Mouse (Mus musculus): ENCODE data around the gene Tmem236. TPM values are rescaled to one million over a fixed set of nuclear protein-coding genes. Genes with fewer than 3 reads are reported as not detected.

The Tmem236 gene
- total and polyA plus RNA-seq, 3 experiments: 0.05 TPM; not detected in 2

- Histone ChIP-seq H3K27me3 (replicated peaks) (no peaks in the 10 kb centered on the region), H3K9ac (ENCODE audit: insufficient read depth, low read depth) (no peak overlapping the region), H3K4me2 (ENCODE audit: insufficient read depth, low read depth, poor library complexity, severe bottlenecking) (no peak overlapping the region), H3K9me3 (replicated peaks; ENCODE audit: low read length) (no peaks in the 10 kb centered on the region), H3K4me3 (replicated peaks in 1 of 3; ENCODE audit: low read depth in 2 of 3, low read length in 2 of 3, poor library complexity in 1 of 3) (no peak overlapping the region), H3K79me2 (replicated peaks; ENCODE audit: control insufficient read depth, extremely low read depth, insufficient read depth, poor library complexity, severe bottlenecking) (no peaks in the 10 kb centered on the region), H3K36me3 (replicated peaks in 1 of 2; ENCODE audit: control insufficient read depth in 1 of 2, insufficient read depth in 1 of 2, low read length in 1 of 2) (peaks cover 0 to 22% of the 10 kb centered on the region in 2 experiments), H3K27ac (ENCODE audit: insufficient read depth, low read depth) (no peak overlapping the region), H3K4me1 (ENCODE audit: control insufficient read depth in 1 of 2, insufficient read depth in 2 of 2) (no peaks in the 10 kb centered on the region)
- dilution Hi-C loops (cut with MboI; ENCODE audit: extremely low pct_ligation_motif_present, extremely low pct_unique_long_range_greater_than_20kb, low sequenced_read_pairs): no loop called here
- in situ Hi-C loops (cut with MboI; ENCODE audit: low pct_ligation_motif_present, low pct_unique_long_range_greater_than_20kb, low sequenced_read_pairs): no loop called here
- TF ChIP-seq SMC3 (IDR thresholded peaks at IDR 0.05; ENCODE audit: low read depth, low read length): peak; percentile 6; the same call in 1 of the 2 replicates
- no peak for TF ChIP-seq CHD2 (IDR thresholded peaks at IDR 0.05; ENCODE audit: low read length)
- peak in 1 of 2 experiments; percentile 25; a peak in 2 of 4 replicates for TF ChIP-seq CTCF (conservative IDR thresholded peaks at IDR 0.05 in 1 of 2, IDR thresholded peaks at IDR 0.05 in 1 of 2; ENCODE audit: low read depth in 2 of 2, low read length in 2 of 2)
- peak; percentile 24 for TF ChIP-seq RAD21 (IDR thresholded peaks at IDR 0.05; ENCODE audit: low read depth, low read length)
- DNase-seq (ENCODE audit: extremely low read depth): no peak
Measured at GRCm38 (mm10) chr2:14159756-14160155, 14.6 kb upstream of the Tmem236 start.

GRCm38 (mm10) chr2:14164459-14165030 lies 9.8 kb upstream of the Tmem236 start:
- no peaks in the 10 kb centered on the region for H3K9me3 ChIP-seq (replicated peaks; ENCODE audit: low read length)
- DNase-seq (ENCODE audit: extremely low read depth): no peak
- no peak overlapping the region for H3K27ac ChIP-seq (ENCODE audit: insufficient read depth, low read depth)
- no peak overlapping the region for H3K9ac ChIP-seq (ENCODE audit: insufficient read depth, low read depth)
- no peaks in the 10 kb centered on the region for H3K36me3 ChIP-seq (replicated peaks in 1 of 2; ENCODE audit: control insufficient read depth in 1 of 2, insufficient read depth in 1 of 2, low read length in 1 of 2)
- no peak overlapping the region for H3K4me3 ChIP-seq (replicated peaks in 1 of 3; ENCODE audit: low read depth in 2 of 3, low read length in 2 of 3, poor library complexity in 1 of 3)
- no peaks in the 10 kb centered on the region for H3K79me2 ChIP-seq (replicated peaks; ENCODE audit: control insufficient read depth, extremely low read depth, insufficient read depth, poor library complexity, severe bottlenecking)
- TF ChIP-seq HCFC1 (IDR thresholded peaks at IDR 0.05; ENCODE audit: low read depth, low read length) (no peak), SMC3 (IDR thresholded peaks at IDR 0.05; ENCODE audit: low read depth, low read length) (no peak), MYC (IDR thresholded peaks at IDR 0.05; ENCODE audit: low read depth, low read length) (no peak), JUND (conservative IDR thresholded peaks at IDR 0.05; ENCODE audit: low read depth, low read length) (no peak), BHLHE40 (IDR thresholded peaks at IDR 0.05; ENCODE audit: low read depth, low read length) (no peak), ZC3H11A (IDR thresholded peaks at IDR 0.05; ENCODE audit: low read depth, low read length) (no peak)
- dilution Hi-C loops (cut with MboI; ENCODE audit: extremely low pct_ligation_motif_present, extremely low pct_unique_long_range_greater_than_20kb, low sequenced_read_pairs) (no loop called here), in situ Hi-C loops (cut with MboI; ENCODE audit: low pct_ligation_motif_present, low pct_unique_long_range_greater_than_20kb, low sequenced_read_pairs) (no loop called here)
- H3K4me2 ChIP-seq (ENCODE audit: insufficient read depth, low read depth, poor library complexity, severe bottlenecking): no peak overlapping the region
- no peaks in the 10 kb centered on the region for H3K27me3 ChIP-seq (replicated peaks)
- peaks cover 0 to 6% of the 10 kb centered on the region in 2 experiments; a peak in 2 of 4 replicates for H3K4me1 ChIP-seq (ENCODE audit: control insufficient read depth in 1 of 2, insufficient read depth in 2 of 2)

- H3K27me3 ChIP-seq (replicated peaks): no peaks in the 10 kb centered on the region
- H3K4me1 ChIP-seq (ENCODE audit: control insufficient read depth in 1 of 2, insufficient read depth in 2 of 2): peaks cover 0 to 6% of the 10 kb centered on the region in 2 experiments; a peak in 2 of 4 replicates
- H3K9ac ChIP-seq (ENCODE audit: insufficient read depth, low read depth): no peak overlapping the region
- no peak overlapping the region for H3K4me3 ChIP-seq (replicated peaks in 1 of 3; ENCODE audit: low read depth in 2 of 3, low read length in 2 of 3, poor library complexity in 1 of 3)
- dilution Hi-C loops (cut with MboI; ENCODE audit: extremely low pct_ligation_motif_present, extremely low pct_unique_long_range_greater_than_20kb, low sequenced_read_pairs) (no loop called here), in situ Hi-C loops (cut with MboI; ENCODE audit: low pct_ligation_motif_present, low pct_unique_long_range_greater_than_20kb, low sequenced_read_pairs) (no loop called here)
- no peak overlapping the region for H3K4me2 ChIP-seq (ENCODE audit: insufficient read depth, low read depth, poor library complexity, severe bottlenecking)
- no peaks in the 10 kb centered on the region for H3K9me3 ChIP-seq (replicated peaks; ENCODE audit: low read length)
- TF ChIP-seq NELFE (IDR thresholded peaks at IDR 0.05; ENCODE audit: low read depth, low read length) (no peak), CTCF (conservative IDR thresholded peaks at IDR 0.05 in 1 of 2, IDR thresholded peaks at IDR 0.05 in 1 of 2; ENCODE audit: low read depth in 2 of 2, low read length in 2 of 2) (no peak), MAX (IDR thresholded peaks at IDR 0.05; ENCODE audit: low read length) (no peak), KAT2A (IDR thresholded peaks at IDR 0.05; ENCODE audit: insufficient replicate concordance, low read length) (no peak)
- H3K27ac ChIP-seq (ENCODE audit: insufficient read depth, low read depth): no peak overlapping the region
- no peak for DNase-seq (ENCODE audit: extremely low read depth)
- no peaks in the 10 kb centered on the region for H3K79me2 ChIP-seq (replicated peaks; ENCODE audit: control insufficient read depth, extremely low read depth, insufficient read depth, poor library complexity, severe bottlenecking)
- no peaks in the 10 kb centered on the region for H3K36me3 ChIP-seq (replicated peaks in 1 of 2; ENCODE audit: control insufficient read depth in 1 of 2, insufficient read depth in 1 of 2, low read length in 1 of 2)
Measured at GRCm38 (mm10) chr2:14165066-14165465, 9.3 kb upstream of the Tmem236 start.
